Mouse (Mus musculus) megakaryocyte, embryonic 14.5 days (primary cell): ENCODE measurements around the gene Ano2.

ENCODE experiments used
- FLI1 ChIP-seq: IDR thresholded peaks from 2 replicates; pipeline ENCODE4 v1.6.1; 2012; ENCODE audit warnings: low read length, inconsistent platforms, mixed read lengths
- GATA1 ChIP-seq: IDR thresholded peaks from 3 replicates; pipeline ENCODE4 v1.6.1; 2012; ENCODE audit warnings: mixed read lengths, low read length, inconsistent platforms, borderline replicate concordance

DNA sequence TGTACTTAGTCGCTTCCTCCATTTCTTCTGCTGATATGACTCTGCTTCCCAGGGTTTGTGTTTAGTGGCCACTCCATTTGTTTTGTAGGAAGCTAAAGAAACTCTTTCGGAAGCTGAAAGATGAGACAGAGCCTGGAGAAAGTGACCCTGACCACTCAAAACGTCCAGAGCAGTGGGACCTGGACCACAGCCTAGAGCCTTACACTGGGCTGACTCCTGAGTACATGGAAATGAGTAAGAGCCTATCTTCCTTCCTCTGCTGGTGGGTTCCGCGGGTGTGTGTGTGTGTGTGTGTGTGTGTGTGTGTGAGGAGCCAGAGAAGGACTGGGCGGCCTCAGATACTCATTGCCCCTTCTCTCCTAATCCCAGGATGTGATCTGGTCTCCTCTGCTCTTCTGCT lies 302.5 kb downstream of the Ano2 start:
- TF ChIP-seq GATA1 = no peak
- no peak for TF ChIP-seq FLI1
